Mouse (Mus musculus): ENCODE results near the gene Ppp2r1b.

Ppp2r1b gene

GRCm38 (mm10) chr9:50920933-50921895 lies 76.1 kb downstream of the Ppp2r1b start:
- no peak for DNase-seq

- no peak for DNase-seq
These were observed 77.5 kb downstream of the Ppp2r1b start for GRCm38 (mm10) chr9:50922363-50923153.

- no peak for DNase-seq
These were observed 79.4 kb downstream of the Ppp2r1b start for GRCm38 (mm10) chr9:50924454-50924853.

GRCm38 (mm10) chr9:50925801-50926200 lies 80.7 kb downstream of the Ppp2r1b start:
- DNase-seq = no peak

- no peak for DNase-seq
These were observed 84.9 kb downstream of the Ppp2r1b start for GRCm38 (mm10) chr9:50929986-50930385.

GRCm38 (mm10) chr9:50941804-50942401 lies 96.8 kb downstream of the Ppp2r1b start:
- no peak for DNase-seq

- no peak for DNase-seq
These were observed 97.6 kb downstream of the Ppp2r1b start for GRCm38 (mm10) chr9:50942711-50943110.

Measured in right cerebral cortex, postnatal 14 days (tissue).